15 mouse cellular contexts compared by ENCODE assay signal in genomic region chr12:92509494-92509893, GRCm38 (mm10).
DNase-seq lines count a peak whose midpoint lies in the region; ATAC-seq and TF ChIP-seq lines count a peak whose summit lies in the region.
"Had no signal": no experiment of that assay in that cellular context is flagged by ENCODE, and none has a peak within 500 bp of the region (broad histone marks: within the 10 kb centered on the region; RNA-seq: fewer than 3 reads in every experiment).

No protein-coding gene starts in this region.

- H3K27ac ChIP-seq in embryonic facial prominence, embryonic 14.5 days (replicated peaks; ENCODE audit: low read depth, low read length): no peak overlapping the region
- no peak overlapping the region for H3K27ac ChIP-seq in embryonic facial prominence, embryonic 10.5 days (replicated peaks)
- no peak overlapping the region for H3K27ac ChIP-seq in limb, embryonic 13.5 days
- H3K27ac ChIP-seq in limb, embryonic 10.5 days: no peak overlapping the region
- no peak overlapping the region for H3K27ac ChIP-seq in limb, embryonic 14.5 days (replicated peaks; ENCODE audit: low read depth, low read length)

- H3K9me3 ChIP-seq in embryonic facial prominence, embryonic 14.5 days (ENCODE audit: control insufficient read depth, low read length): no peaks in the 10 kb centered on the region
- H3K9me3 ChIP-seq in embryonic facial prominence, embryonic 10.5 days: no peaks in the 10 kb centered on the region
- no peaks in the 10 kb centered on the region for H3K9me3 ChIP-seq in limb, embryonic 13.5 days
- no peaks in the 10 kb centered on the region for H3K9me3 ChIP-seq in limb, embryonic 10.5 days (replicated peaks)
- no peaks in the 10 kb centered on the region for H3K9me3 ChIP-seq in limb, embryonic 14.5 days (ENCODE audit: control insufficient read depth, low read length)
- H3K9me3 ChIP-seq: G1E had no signal

- H3K4me1 ChIP-seq in embryonic facial prominence, embryonic 14.5 days (ENCODE audit: control insufficient read depth, insufficient read depth, low read length): no peaks in the 10 kb centered on the region
- no peaks in the 10 kb centered on the region for H3K4me1 ChIP-seq in embryonic facial prominence, embryonic 10.5 days
- peaks cover 5% of the 10 kb centered on the region; the same call in 1 of the 2 replicates for H3K4me1 ChIP-seq in limb, embryonic 13.5 days
- no peaks in the 10 kb centered on the region for H3K4me1 ChIP-seq in limb, embryonic 10.5 days
- H3K4me1 ChIP-seq in limb, embryonic 14.5 days (ENCODE audit: control insufficient read depth, insufficient read depth, low read length): 0 out of 2 replicates have a peak, but pooled peaks cover 3% of the 10 kb centered on the region

- no peak overlapping the region for H3K4me3 ChIP-seq in embryonic facial prominence, embryonic 14.5 days (ENCODE audit: low read depth, low read length)
- H3K4me3 ChIP-seq in embryonic facial prominence, embryonic 10.5 days: no peak overlapping the region
- no peak overlapping the region for H3K4me3 ChIP-seq in limb, embryonic 13.5 days
- H3K4me3 ChIP-seq in limb, embryonic 10.5 days: no peak overlapping the region
- no peak overlapping the region for H3K4me3 ChIP-seq in limb, embryonic 14.5 days (replicated peaks; ENCODE audit: low read length)

- whole genome bisulfite sequencing in embryonic facial prominence, embryonic 14.5 days: 60% methylated on average over 7 of the region's 7 CpGs
- 73% methylated on average over 7 of the region's 7 CpGs for WGBS in embryonic facial prominence, embryonic 10.5 days
- WGBS in limb, embryonic 13.5 days: 58% methylated on average over 7 of the region's 7 CpGs
- WGBS in limb, embryonic 10.5 days: 89% methylated on average over 7 of the region's 7 CpGs
- WGBS in limb, embryonic 14.5 days: 49% methylated on average over 7 of the region's 7 CpGs

- no peak overlapping the region for H3K9ac ChIP-seq in embryonic facial prominence, embryonic 14.5 days (ENCODE audit: low read depth, low read length)
- H3K9ac ChIP-seq in limb, embryonic 13.5 days: no peak overlapping the region
- H3K9ac ChIP-seq in limb, embryonic 14.5 days (ENCODE audit: low read depth, low read length, severe bottlenecking): no peak overlapping the region

- H3K4me2 ChIP-seq in embryonic facial prominence, embryonic 14.5 days (ENCODE audit: low read depth, low read length): no peak overlapping the region
- no peak overlapping the region for H3K4me2 ChIP-seq in limb, embryonic 13.5 days (replicated peaks)
- H3K4me2 ChIP-seq in limb, embryonic 14.5 days (replicated peaks; ENCODE audit: low read depth, low read length, severe bottlenecking): no peak overlapping the region

- no peaks in the 10 kb centered on the region for H3K36me3 ChIP-seq in embryonic facial prominence, embryonic 14.5 days (ENCODE audit: control insufficient read depth, insufficient read depth, low read length)
- H3K36me3 ChIP-seq in embryonic facial prominence, embryonic 10.5 days (replicated peaks): no peaks in the 10 kb centered on the region
- no peaks in the 10 kb centered on the region for H3K36me3 ChIP-seq in limb, embryonic 13.5 days
- H3K36me3 ChIP-seq in limb, embryonic 10.5 days: no peaks in the 10 kb centered on the region
- H3K36me3 ChIP-seq in limb, embryonic 14.5 days (ENCODE audit: control insufficient read depth, insufficient read depth, low read length): no peaks in the 10 kb centered on the region
- H3K36me3 ChIP-seq: G1E had no signal

- ATAC-seq in embryonic facial prominence, embryonic 14.5 days (ENCODE audit: low read depth): peak; percentile 30; the same call in 1 of the 2 replicates
- peak; percentile 71 for ATAC-seq in limb, embryonic 13.5 days (ENCODE audit: low FRiP score, low read depth)
- peak; percentile 60 for ATAC-seq in limb, embryonic 14.5 days (ENCODE audit: low FRiP score, low read depth)
- ATAC-seq: activated CD4-positive, CD25-positive, alpha-beta regulatory T cell, adult 4 months; CD4-positive, CD25-positive, alpha-beta regulatory T cell, adult 4 months; Patski had no signal

- TF ChIP-seq POLR2A in limb, embryonic 14.5 days (IDR thresholded peaks at IDR 0.05; ENCODE audit: borderline replicate concordance, extremely low read depth, insufficient read depth, insufficient read length): no peak

- DNase-seq in embryonic facial prominence, embryonic 14.5 days (ENCODE audit: low spot score): peak; percentile 5
- DNase-seq in embryonic facial prominence, embryonic 10.5 days (ENCODE audit: low spot score): no peak
- no peak for DNase-seq in limb, embryonic 10.5 days (ENCODE audit: low spot score)
- no peak for DNase-seq in limb, embryonic 14.5 days (ENCODE audit: low spot score)
- no peak for DNase-seq in B cell, adult 2 months
- DNase-seq: adrenal gland, adult 2 months; adrenal gland, adult 8-10 months; adrenal gland, postnatal 25 days; adrenal gland, postnatal 36 days had no signal

- no peaks in the 10 kb centered on the region for H3K27me3 ChIP-seq in embryonic facial prominence, embryonic 14.5 days (replicated peaks; ENCODE audit: control insufficient read depth, insufficient read depth, low read length)
- no peaks in the 10 kb centered on the region for H3K27me3 ChIP-seq in embryonic facial prominence, embryonic 10.5 days (replicated peaks; ENCODE audit: low read depth, poor library complexity, severe bottlenecking)
- no peaks in the 10 kb centered on the region for H3K27me3 ChIP-seq in limb, embryonic 13.5 days
- no peaks in the 10 kb centered on the region for H3K27me3 ChIP-seq in limb, embryonic 10.5 days (ENCODE audit: low read depth, poor library complexity, severe bottlenecking)
- no peaks in the 10 kb centered on the region for H3K27me3 ChIP-seq in limb, embryonic 14.5 days (ENCODE audit: control insufficient read depth, insufficient read depth, low read length)
- H3K27me3 ChIP-seq: CH12.LX, Patski had no signal
